Mouse (Mus musculus) midbrain, embryonic 16.5 days (tissue): Measurements from ENCODE around the gene Gm45233. TPM values are rescaled to one million over a fixed set of nuclear protein-coding genes. Genes with fewer than 3 reads are reported as not detected.

Source experiments
- ATAC-seq: fragments of 200-750 bp; cut with Nextera tagmentation; 2 replicates; pipeline ENCODE4 v1.8.0; 2017; ENCODE audit warnings: moderate TSS enrichment
- H3K27ac ChIP-seq: fragments of 300-500 bp; sonication (generic); 2 replicates; pipeline ENCODE4 v1.5.1; 2014; ENCODE audit warnings: mild to moderate bottlenecking, low read length, mixed read lengths
- H3K27me3 ChIP-seq: fragments of 300-500 bp; sonication (generic); 2 replicates; pipeline ENCODE4 v1.6.1; 2014; ENCODE audit warnings: low read depth, low read length, mixed read lengths; ENCODE audit not compliant: control insufficient read depth, insufficient read depth
- H3K36me3 ChIP-seq: fragments of 300-500 bp; sonication (generic); 2 replicates; pipeline ENCODE4 v1.6.1; 2014; ENCODE audit warnings: mild to moderate bottlenecking, low read length, moderate library complexity, mixed read lengths; ENCODE audit not compliant: control insufficient read depth, insufficient read depth
- H3K4me1 ChIP-seq: fragments of 300-500 bp; sonication (generic); 2 replicates; pipeline ENCODE4 v1.6.1; 2014; ENCODE audit warnings: mild to moderate bottlenecking, low read length, mixed read lengths; ENCODE audit not compliant: control insufficient read depth, insufficient read depth
- H3K4me2 ChIP-seq: fragments of 300-500 bp; sonication (generic); 2 replicates; pipeline ENCODE4 v1.6.1; 2014; ENCODE audit warnings: mild to moderate bottlenecking, low read length, mixed read lengths
- H3K4me3 ChIP-seq: fragments of 300-500 bp; sonication (generic); 2 replicates; pipeline ENCODE4 v1.5.1; 2014; ENCODE audit warnings: low read depth, mild to moderate bottlenecking, low read length, moderate library complexity, mixed read lengths
- H3K9ac ChIP-seq: fragments of 300-500 bp; sonication (generic); 2 replicates; pipeline ENCODE4 v1.6.1; 2014; ENCODE audit warnings: low read depth, low read length, mixed read lengths
- H3K9me3 ChIP-seq: fragments of 300-500 bp; sonication (generic); replicated peaks from 2 replicates; pipeline ENCODE4 v1.6.1; 2014; ENCODE audit warnings: mild to moderate bottlenecking, low read length, mixed read lengths; ENCODE audit not compliant: control insufficient read depth, poor library complexity, severe bottlenecking
- WGBS: fragments of 180-500 bp; shearing (Covaris S2); extraction: QIAGEN DNeasy Blood & Tissue Kit; methylation state at CpG from one replicate; pipeline ENCODE4 v1.1.7; 2014; 5-methylcytosine and 5-hydroxymethylcytosine counted together
- microRNA-seq: library from miRNA; unstranded; fragments of <30 nt; microRNA quantifications from one replicate; pipeline ENCODE4, GENCODE M21; 2017
- polyA plus RNA-seq: library from polyadenylated mRNA; unstranded; fragments of >200 nt; fragmentation: Nextera tagmentation; extraction: Ambion mirVana; gene quantifications from 2 replicates; pipeline ENCODE4 v1.2.1, GENCODE M21; 2015

Gm45233 gene
- polyA plus RNA-seq, 1 experiment from 2014 or later: 0.36 TPM

- Histone ChIP-seq H3K36me3 (no peaks in the 10 kb centered on the region), H3K9ac (no peak overlapping the region), H3K9me3 (no peaks in the 10 kb centered on the region), H3K4me1 (no peaks in the 10 kb centered on the region), H3K4me3 (no peak overlapping the region), H3K27ac (no peak overlapping the region), H3K4me2 (no peak overlapping the region), H3K27me3 (no peaks in the 10 kb centered on the region)
- no peak for ATAC-seq
- 92% methylated on average over 4 of the region's 4 CpGs for WGBS
Observed at GRCm38 (mm10) chr7:43512519-43512918, 68.6 kb downstream of the Gm45233 start.

Small RNA genes within 50 kb of the gene (microRNA-seq; reads per million reads assigned to microRNA genes)
- not detected for gene Mir7051

Other genes starting within 250 kb of the Gm45233 start
- 24.6 and 26.0 TPM in 2 replicates for gene Zfp715, start 130.8 kb upstream of the Gm45233 start, polyA plus RNA-seq
- gene Siglecf, start 92.8 kb upstream of the Gm45233 start, polyA plus RNA-seq: 0.18 and 0.22 TPM in 2 replicates
- gene Siglecg, start 35.9 kb upstream of the Gm45233 start, polyA plus RNA-seq: not detected in 2 replicates
- gene Lim2, start 16.5 kb upstream of the Gm45233 start, polyA plus RNA-seq: not detected in 2 replicates
- not detected in 2 replicates for gene Nkg7, start 7.1 kb upstream of the Gm45233 start, polyA plus RNA-seq
- not detected in 2 replicates for gene Cldnd2, start 3.3 kb upstream of the Gm45233 start, polyA plus RNA-seq
- gene Etfb, start within 50 bp of the Gm45233 start, polyA plus RNA-seq: 96.3 and 105 TPM in 2 replicates
- 15.5 and 15.7 TPM in 2 replicates for gene Vsig10l, start 19.0 kb downstream of the Gm45233 start, polyA plus RNA-seq
- 7.1 and 7.7 TPM in 2 replicates for gene Iglon5, start 45.9 kb downstream of the Gm45233 start, polyA plus RNA-seq
- gene 4931406B18Rik, start 61.8 kb downstream of the Gm45233 start, polyA plus RNA-seq: not detected in 2 replicates
- gene Cd33, start 100.3 kb downstream of the Gm45233 start, polyA plus RNA-seq: 0.67 and 1.4 TPM in 2 replicates
- 9.1 and 9.9 TPM in 2 replicates for gene Zfp658, start 118.1 kb downstream of the Gm45233 start, polyA plus RNA-seq
- 15.6 and 17.1 TPM in 2 replicates for gene Zfp719, start 135.5 kb downstream of the Gm45233 start, polyA plus RNA-seq
- 0.40 and 0.55 TPM in 2 replicates for gene Zfp819, start 163.0 kb downstream of the Gm45233 start, polyA plus RNA-seq
- 0.10 and 0.21 TPM in 2 replicates for gene Ceacam18, start 190.6 kb downstream of the Gm45233 start, polyA plus RNA-seq
- gene Siglece, start 216.0 kb downstream of the Gm45233 start, polyA plus RNA-seq: 0.16 and 0.32 TPM in 2 replicates
- gene Ctu1, start 227.9 kb downstream of the Gm45233 start, polyA plus RNA-seq: 26.4 and 27.8 TPM in 2 replicates
- gene Klk14, start 246.3 kb downstream of the Gm45233 start, polyA plus RNA-seq: not detected in 2 replicates